Mouse (Mus musculus) CH12.LX (cell line): ENCODE measurements at regions not wholly inside any gene's neighbourhood (a gene's known extent, or its start where the extent isn't known, plus 50 kb on each side); places are given as distances from the start of the nearest gene placed in this dataset.

Experiments
- CHD2 ChIP-seq: IDR thresholded peaks from 2 replicates; pipeline ENCODE4 v1.6.1; 2011; ENCODE audit warnings: low read length, improper control_type of control experiment
- CTCF ChIP-seq, 2 experiments: IDR thresholded peaks in 1 of 2; conservative IDR thresholded peaks in 1 of 2; 2 replicates each; pipeline ENCODE4 v1.5.1; 2011 to 2012; ENCODE audit warnings: low read depth in 2 of 2, low read length in 2 of 2, improper control_type of control experiment in 1 of 2, inconsistent platforms in 1 of 2, mild to moderate bottlenecking in 1 of 2, moderate library complexity in 1 of 2
- E2F4 ChIP-seq: IDR thresholded peaks from 2 replicates; pipeline ENCODE4 v1.6.1; 2011; ENCODE audit warnings: low read depth, low read length, improper control_type of control experiment; ENCODE audit not compliant: insufficient replicate concordance
- EP300 ChIP-seq: IDR thresholded peaks from 2 replicates; pipeline ENCODE4 v1.6.1; 2011; ENCODE audit warnings: low read length, improper control_type of control experiment
- GABPA ChIP-seq: IDR thresholded peaks from 2 replicates; pipeline ENCODE4 v1.6.1; 2012; ENCODE audit warnings: low read depth, low read length, improper control_type of control experiment, inconsistent platforms; ENCODE audit not compliant: insufficient replicate concordance
- MAX ChIP-seq: IDR thresholded peaks from 2 replicates; pipeline ENCODE4 v1.6.1; 2011; ENCODE audit warnings: low read length, improper control_type of control experiment
- POLR2A ChIP-seq: IDR thresholded peaks from 2 replicates; pipeline ENCODE4 v1.6.1; 2011; ENCODE audit warnings: low read depth, mild to moderate bottlenecking, improper control_type of control experiment, low read length
- TBP ChIP-seq: conservative IDR thresholded peaks from 2 replicates; pipeline ENCODE4 v1.6.1; 2011; ENCODE audit warnings: low read depth, low read length, improper control_type of control experiment
- UBTF ChIP-seq: IDR thresholded peaks from 2 replicates; pipeline ENCODE4 v1.6.1; 2012; ENCODE audit warnings: low read depth, mild to moderate bottlenecking, inconsistent platforms, low read length, improper control_type of control experiment, moderate library complexity
- ZKSCAN1 ChIP-seq: IDR thresholded peaks from 2 replicates; pipeline ENCODE4 v1.6.1; 2012; ENCODE audit warnings: low read depth, inconsistent platforms, low read length, improper control_type of control experiment, borderline replicate concordance
- ZMIZ1 ChIP-seq: IDR thresholded peaks from 2 replicates; pipeline ENCODE4 v1.6.1; 2012; ENCODE audit warnings: low read depth, mild to moderate bottlenecking, inconsistent platforms, low read length, improper control_type of control experiment

DNA sequence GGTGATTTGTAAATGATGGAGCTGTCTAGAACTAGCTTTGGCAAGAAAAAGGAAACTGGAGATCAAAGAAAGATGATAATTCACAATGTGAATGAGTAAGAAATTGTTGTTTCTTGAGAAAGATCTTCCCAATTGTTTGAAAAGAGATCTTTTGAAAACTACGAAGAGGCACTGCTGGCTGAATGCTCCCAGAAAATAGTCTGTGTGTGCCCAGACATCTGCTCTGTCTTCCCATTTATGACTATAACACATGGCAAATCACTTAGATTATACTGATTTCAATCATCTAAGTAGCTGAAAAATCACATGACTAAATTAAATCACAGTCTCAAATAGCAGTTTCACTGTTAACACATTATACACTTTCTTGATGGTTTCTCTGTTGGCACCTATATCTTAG is 434.2 kb upstream of the Sema6d start:
- TF ChIP-seq CTCF (conservative IDR thresholded peaks at IDR 0.05 in 1 of 2, IDR thresholded peaks at IDR 0.05 in 1 of 2; ENCODE audit: low read depth in 2 of 2, low read length in 2 of 2) (no peak), MAX (no peak), UBTF (no peak), POLR2A (no peak), TBP (no peak), CHD2 (no peak), E2F4 (no peak), GABPA (no peak), EP300 (no peak), ZKSCAN1 (no peak), ZMIZ1 (no peak)
